Mouse (Mus musculus) bone marrow macrophage, adult 2 months (primary cell): Measurements from ENCODE around the gene Gm20388.

Experiments
- CTCF ChIP-seq: IDR thresholded peaks from 2 replicates; pipeline ENCODE4 v1.5.1; 2012; ENCODE audit warnings: low read depth, mild to moderate bottlenecking, low read length, moderate library complexity
- POLR2A ChIP-seq: IDR thresholded peaks from 2 replicates; pipeline ENCODE4 v1.6.1; 2012; ENCODE audit warnings: mild to moderate bottlenecking, low read depth, low read length, borderline replicate concordance

- no peak for TF ChIP-seq CTCF
- no peak for TF ChIP-seq POLR2A
Measured at GRCm38 (mm10) chr8:120535452-120536305, 625.0 kb downstream of the Gm20388 start.
